Mouse (Mus musculus): ENCODE results near the gene Kars. TPM values are rescaled to one million over a fixed set of nuclear protein-coding genes. Genes with fewer than 3 reads are reported as not detected.

Gene Kars
- total and polyA plus RNA-seq, 3 experiments = 295 to 642 (median 355) TPM

GRCm38 (mm10) chr8:112048293-112048692 is 37.2 kb upstream of the Kars start:
- Histone ChIP-seq H3K27me3 (ENCODE audit: control insufficient read depth in 1 of 2, insufficient read depth in 2 of 2, low read length in 2 of 2) (no peaks in the 10 kb centered on the region), H3K4me3 (ENCODE audit: control insufficient read depth in 1 of 2, insufficient read depth in 1 of 2, low read depth in 2 of 2, low read length in 2 of 2) (no peak overlapping the region), H3K36me3 (ENCODE audit: control insufficient read depth in 1 of 2, insufficient read depth in 2 of 2, low read length in 2 of 2) (no peaks in the 10 kb centered on the region), H3K79me2 (ENCODE audit: control insufficient read depth, insufficient read depth, low read length, poor library complexity) (no peaks in the 10 kb centered on the region), H3K4me1 (ENCODE audit: control insufficient read depth in 1 of 2, insufficient read depth in 2 of 2, low read length in 2 of 2) (no peaks in the 10 kb centered on the region), H3K27ac (ENCODE audit: control insufficient read depth, low read depth, low read length) (no peak overlapping the region), H3K9me3 (replicated peaks; ENCODE audit: insufficient read depth, low read length) (no peaks in the 10 kb centered on the region), H3K9ac (ENCODE audit: control insufficient read depth, low read depth, low read length, poor library complexity, severe bottlenecking) (no peak overlapping the region)
- DNase-seq (ENCODE audit: low read depth, low spot score) = no peak
- TF ChIP-seq CHD2 (IDR thresholded peaks at IDR 0.05; ENCODE audit: low read length) (no peak), CTCF (IDR thresholded peaks at IDR 0.05 in 2 of 3, conservative IDR thresholded peaks at IDR 0.05 in 1 of 3; ENCODE audit: control insufficient read depth in 1 of 3, insufficient read depth in 1 of 3, low read depth in 2 of 3, low read length in 3 of 3, poor library complexity in 1 of 3, severe bottlenecking in 1 of 3) (0 out of 6 replicates have a peak, but pooled peaks of 1 of the 3 experiments have one; percentile 1)

GRCm38 (mm10) chr8:112045896-112046295 is 34.8 kb upstream of the Kars start:
- peak; percentile 85 for DNase-seq (ENCODE audit: low read depth, low spot score)
- no peaks in the 10 kb centered on the region for H3K36me3 ChIP-seq (ENCODE audit: control insufficient read depth in 1 of 2, insufficient read depth in 2 of 2, low read length in 2 of 2)
- no peaks in the 10 kb centered on the region for H3K79me2 ChIP-seq (ENCODE audit: control insufficient read depth, insufficient read depth, low read length, poor library complexity)
- no peaks in the 10 kb centered on the region for H3K9me3 ChIP-seq (replicated peaks; ENCODE audit: insufficient read depth, low read length)
- H3K27ac ChIP-seq (ENCODE audit: control insufficient read depth, low read depth, low read length) = no peak overlapping the region
- H3K4me1 ChIP-seq (ENCODE audit: control insufficient read depth in 1 of 2, insufficient read depth in 2 of 2, low read length in 2 of 2) = no peaks in the 10 kb centered on the region
- H3K4me3 ChIP-seq (ENCODE audit: control insufficient read depth in 1 of 2, insufficient read depth in 1 of 2, low read depth in 2 of 2, low read length in 2 of 2) = no peak overlapping the region
- no peaks in the 10 kb centered on the region for H3K27me3 ChIP-seq (ENCODE audit: control insufficient read depth in 1 of 2, insufficient read depth in 2 of 2, low read length in 2 of 2)
- peak; percentile 85 for TF ChIP-seq RAD21 (IDR thresholded peaks at IDR 0.05; ENCODE audit: low read depth, low read length)
- TF ChIP-seq USF1 (IDR thresholded peaks at IDR 0.05; ENCODE audit: low read depth, low read length) = no peak
- peak; percentile 68 for TF ChIP-seq SMC3 (IDR thresholded peaks at IDR 0.05; ENCODE audit: low read depth, low read length)
- TF ChIP-seq KAT2A (conservative IDR thresholded peaks at IDR 0.05; ENCODE audit: low read depth, low read length) = no peak
- TF ChIP-seq ZC3H11A (IDR thresholded peaks at IDR 0.05; ENCODE audit: low read depth, low read length) = peak; percentile 43; the same call in 1 of the 2 replicates
- TF ChIP-seq CTCF (IDR thresholded peaks at IDR 0.05 in 2 of 3, conservative IDR thresholded peaks at IDR 0.05 in 1 of 3; ENCODE audit: control insufficient read depth in 1 of 3, insufficient read depth in 1 of 3, low read depth in 2 of 3, low read length in 3 of 3, poor library complexity in 1 of 3, severe bottlenecking in 1 of 3) = peak; percentile 90 to 92 (median 92)
- H3K9ac ChIP-seq (ENCODE audit: control insufficient read depth, low read depth, low read length, poor library complexity, severe bottlenecking) = no peak overlapping the region

GRCm38 (mm10) chr8:112045182-112045581 is 34.1 kb upstream of the Kars start:
- peak; percentile 21 for DNase-seq (ENCODE audit: low read depth, low spot score)
- Histone ChIP-seq H3K9me3 (replicated peaks; ENCODE audit: insufficient read depth, low read length) (no peaks in the 10 kb centered on the region), H3K27ac (ENCODE audit: control insufficient read depth, low read depth, low read length) (no peak overlapping the region), H3K27me3 (ENCODE audit: control insufficient read depth in 1 of 2, insufficient read depth in 2 of 2, low read length in 2 of 2) (no peaks in the 10 kb centered on the region), H3K9ac (ENCODE audit: control insufficient read depth, low read depth, low read length, poor library complexity, severe bottlenecking) (no peak overlapping the region), H3K4me1 (ENCODE audit: control insufficient read depth in 1 of 2, insufficient read depth in 2 of 2, low read length in 2 of 2) (no peaks in the 10 kb centered on the region), H3K36me3 (ENCODE audit: control insufficient read depth in 1 of 2, insufficient read depth in 2 of 2, low read length in 2 of 2) (no peaks in the 10 kb centered on the region), H3K79me2 (ENCODE audit: control insufficient read depth, insufficient read depth, low read length, poor library complexity) (no peaks in the 10 kb centered on the region), H3K4me3 (ENCODE audit: control insufficient read depth in 1 of 2, insufficient read depth in 1 of 2, low read depth in 2 of 2, low read length in 2 of 2) (no peak overlapping the region)
- TF ChIP-seq CTCF (IDR thresholded peaks at IDR 0.05 in 2 of 3, conservative IDR thresholded peaks at IDR 0.05 in 1 of 3; ENCODE audit: control insufficient read depth in 1 of 3, insufficient read depth in 1 of 3, low read depth in 2 of 3, low read length in 3 of 3, poor library complexity in 1 of 3, severe bottlenecking in 1 of 3) = peak; percentile 31 to 51 (median 39)
- no peak for TF ChIP-seq SIN3A (IDR thresholded peaks at IDR 0.05; ENCODE audit: low read length)

DNA sequence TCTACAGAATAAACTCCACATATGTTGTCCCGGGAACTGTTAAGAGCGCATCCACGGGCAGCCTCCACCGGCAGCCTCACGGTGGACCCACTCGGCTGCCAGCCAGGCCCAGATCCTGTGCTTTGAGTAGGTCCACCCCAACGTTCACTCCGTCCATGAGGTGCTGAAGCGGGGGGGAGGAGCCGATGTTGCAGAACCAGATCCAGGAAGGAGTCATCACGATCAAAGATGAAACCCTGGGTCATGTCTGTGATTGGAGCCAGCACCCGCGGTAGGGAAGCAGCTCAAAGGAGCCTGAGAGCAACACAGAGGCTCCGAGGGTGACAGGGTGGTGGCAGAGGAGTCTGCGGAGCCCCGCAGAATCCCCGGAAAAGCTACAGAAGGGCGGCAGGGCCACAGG is 26.4 kb upstream of the Kars start:
- Histone ChIP-seq H3K4me1 (ENCODE audit: control insufficient read depth in 1 of 2, insufficient read depth in 2 of 2, low read length in 2 of 2) (no peaks in the 10 kb centered on the region), H3K36me3 (ENCODE audit: control insufficient read depth in 1 of 2, insufficient read depth in 2 of 2, low read length in 2 of 2) (no peaks in the 10 kb centered on the region), H3K27ac (ENCODE audit: control insufficient read depth, low read depth, low read length) (no peak overlapping the region), H3K9me3 (replicated peaks; ENCODE audit: insufficient read depth, low read length) (no peaks in the 10 kb centered on the region), H3K27me3 (ENCODE audit: control insufficient read depth in 1 of 2, insufficient read depth in 2 of 2, low read length in 2 of 2) (no peaks in the 10 kb centered on the region), H3K9ac (ENCODE audit: control insufficient read depth, low read depth, low read length, poor library complexity, severe bottlenecking) (no peak overlapping the region), H3K79me2 (ENCODE audit: control insufficient read depth, insufficient read depth, low read length, poor library complexity) (no peaks in the 10 kb centered on the region), H3K4me3 (ENCODE audit: control insufficient read depth in 1 of 2, insufficient read depth in 1 of 2, low read depth in 2 of 2, low read length in 2 of 2) (no peak overlapping the region)
- DNase-seq (ENCODE audit: low read depth, low spot score) = no peak
- TF ChIP-seq SIN3A (IDR thresholded peaks at IDR 0.05; ENCODE audit: low read length) = no peak
